Mouse (Mus musculus): ENCODE measurements around the gene Optn. TPM values are rescaled to one million over a fixed set of nuclear protein-coding genes. Genes with fewer than 3 reads are reported as not detected.

Optn gene
- polyA plus RNA-seq, 1 experiment from 2014 or later = 41.0 TPM

DNA sequence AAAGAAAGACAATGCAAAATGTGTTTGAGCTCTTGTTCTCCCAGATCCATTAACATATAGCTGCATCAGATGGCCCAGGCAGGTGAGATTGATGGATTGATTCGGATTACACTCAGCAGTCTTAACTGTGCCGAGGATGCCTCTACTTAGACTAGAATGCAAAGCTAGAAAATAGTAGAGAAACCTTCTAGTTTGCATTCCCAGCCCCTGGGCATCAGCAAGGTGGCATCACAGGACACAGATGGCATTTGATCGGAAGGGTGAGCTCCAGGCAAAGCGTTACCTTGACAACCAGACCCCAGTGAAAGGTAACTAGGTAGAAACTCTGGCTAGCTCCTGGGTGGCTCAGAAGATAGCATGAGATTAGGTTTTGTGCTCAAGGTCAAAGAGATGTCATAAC is 396 bp upstream of the Optn start:
- Histone ChIP-seq H3K36me3 (replicated peaks; ENCODE audit: insufficient read depth, low read length) (peaks cover 4% of the 10 kb centered on the region; the same call in 1 of the 2 replicates), H3K9me3 (ENCODE audit: low read length) (peaks cover 4% of the 10 kb centered on the region; the same call in 1 of the 2 replicates), H3K4me3 (ENCODE audit: low read depth, low read length) (peak overlapping the region; percentile 84), H3K4me1 (ENCODE audit: insufficient read depth) (peaks cover 21% of the 10 kb centered on the region), H3K27me3 (ENCODE audit: insufficient read depth, low read length) (no peaks in the 10 kb centered on the region), H3K9ac (replicated peaks) (no peak overlapping the region), H3K4me2 (ENCODE audit: low read depth, low read length) (peak overlapping the region; percentile 72), H3K27ac (ENCODE audit: low read depth) (peak overlapping the region; percentile 92; the same call in 1 of the 2 replicates)
- ATAC-seq = peak; percentile 2; the same call in 1 of the 2 replicates
- WGBS (ENCODE audit: insufficient replicate concordance) = 40% methylated on average over 4 of the region's 4 CpGs
- TF ChIP-seq EP300 (IDR thresholded peaks at IDR 0.05; ENCODE audit: low read depth) = no peak
- no peak for TF ChIP-seq CTCF (IDR thresholded peaks at IDR 0.05; ENCODE audit: low read depth)
- DNase-seq = no peak

- no peak for TF ChIP-seq CTCF (IDR thresholded peaks at IDR 0.05; ENCODE audit: low read depth)
- no peak for TF ChIP-seq EP300 (IDR thresholded peaks at IDR 0.05; ENCODE audit: low read depth)
- Histone ChIP-seq H3K9me3 (ENCODE audit: low read length) (no peaks in the 10 kb centered on the region), H3K9ac (replicated peaks) (peak overlapping the region; percentile 85), H3K36me3 (replicated peaks; ENCODE audit: insufficient read depth, low read length) (peaks cover 4% of the 10 kb centered on the region), H3K27me3 (ENCODE audit: insufficient read depth, low read length) (no peaks in the 10 kb centered on the region), H3K27ac (ENCODE audit: low read depth) (peak overlapping the region; percentile 92), H3K4me1 (ENCODE audit: insufficient read depth) (peaks cover 18% of the 10 kb centered on the region), H3K4me3 (ENCODE audit: low read depth, low read length) (peak overlapping the region; percentile 84), H3K4me2 (ENCODE audit: low read depth, low read length) (peak overlapping the region; percentile 72)
- ATAC-seq (peak; percentile 37), DNase-seq (peak; percentile 54)
- WGBS (ENCODE audit: insufficient replicate concordance) = 33% methylated on average over 16 of the region's 16 CpGs
Measured at GRCm38 (mm10) chr2:5062496-5063298, 1.2 kb downstream of the Optn start.

DNA sequence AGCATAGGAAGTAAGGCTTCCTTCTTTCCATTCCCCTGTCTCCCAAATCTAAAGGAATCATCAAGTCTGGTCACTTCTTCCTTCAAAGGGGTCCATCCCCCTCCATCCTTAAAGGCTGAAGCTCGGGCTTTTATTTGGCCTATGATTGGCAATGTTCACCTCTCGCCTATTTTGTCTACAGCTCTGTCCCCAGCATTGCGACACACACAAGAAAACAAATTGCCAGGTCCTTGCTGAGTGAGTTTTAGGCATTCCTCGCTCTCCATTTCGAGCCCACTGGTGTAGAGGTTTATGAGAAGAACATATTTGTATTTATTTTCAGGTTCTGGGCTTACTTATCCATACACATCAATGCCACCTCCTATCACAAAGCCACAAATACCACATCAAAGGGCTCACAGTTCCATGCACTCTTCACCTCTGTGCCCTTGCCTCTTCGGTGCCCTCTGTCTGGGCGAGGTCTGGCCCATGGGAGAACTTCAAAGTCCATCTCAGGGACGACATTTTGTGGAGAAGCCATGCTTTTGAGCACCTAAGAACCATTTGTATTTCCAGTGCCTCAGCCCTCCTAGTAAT is 2.6 kb downstream of the Optn start:
- Histone ChIP-seq H3K4me2 (ENCODE audit: low read depth, low read length) (peak overlapping the region; percentile 72), H3K9ac (replicated peaks) (0 out of 2 replicates have a peak overlapping the region, but pooled peaks have one; percentile 6), H3K9me3 (ENCODE audit: low read length) (no peaks in the 10 kb centered on the region), H3K4me1 (ENCODE audit: insufficient read depth) (peaks cover 15% of the 10 kb centered on the region), H3K27ac (ENCODE audit: low read depth) (peak overlapping the region; percentile 92), H3K27me3 (ENCODE audit: insufficient read depth, low read length) (no peaks in the 10 kb centered on the region), H3K36me3 (replicated peaks; ENCODE audit: insufficient read depth, low read length) (peaks cover 5% of the 10 kb centered on the region), H3K4me3 (ENCODE audit: low read depth, low read length) (no peak overlapping the region)
- WGBS (ENCODE audit: insufficient replicate concordance) = 55% methylated on average over 8 of the region's 8 CpGs
- no peak for TF ChIP-seq EP300 (IDR thresholded peaks at IDR 0.05; ENCODE audit: low read depth)
- no peak for TF ChIP-seq CTCF (IDR thresholded peaks at IDR 0.05; ENCODE audit: low read depth)
- peak; percentile 51 for ATAC-seq
- peak; percentile 33 for DNase-seq

DNA sequence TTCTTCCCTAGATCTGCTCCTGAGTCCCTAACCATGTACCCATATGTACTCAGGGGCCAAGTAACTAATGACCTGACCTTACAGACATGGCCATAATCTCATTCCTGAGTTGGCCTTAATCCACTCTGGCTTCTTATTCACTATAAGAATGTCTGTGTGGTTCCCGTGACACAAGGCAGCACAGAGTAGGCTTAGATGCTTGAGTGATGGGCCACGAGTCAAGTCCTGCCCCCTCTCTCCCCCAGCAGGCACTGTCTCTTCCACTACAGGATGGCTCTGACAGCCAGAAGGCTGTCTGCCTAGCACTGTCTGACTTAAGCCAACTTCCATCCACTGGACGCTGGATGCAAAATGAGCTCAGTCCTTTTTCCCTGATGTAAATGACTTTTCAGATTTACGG is 3.9 kb downstream of the Optn start:
- TF ChIP-seq EP300 (IDR thresholded peaks at IDR 0.05; ENCODE audit: low read depth) = no peak
- no peak for TF ChIP-seq CTCF (IDR thresholded peaks at IDR 0.05; ENCODE audit: low read depth)
- no peaks in the 10 kb centered on the region for H3K27me3 ChIP-seq (ENCODE audit: insufficient read depth, low read length)
- DNase-seq (no peak), ATAC-seq (no peak)
- H3K4me2 ChIP-seq (ENCODE audit: low read depth, low read length) = no peak overlapping the region
- H3K9ac ChIP-seq (replicated peaks) = no peak overlapping the region
- H3K27ac ChIP-seq (ENCODE audit: low read depth) = no peak overlapping the region
- H3K36me3 ChIP-seq (replicated peaks; ENCODE audit: insufficient read depth, low read length) = peaks cover 8% of the 10 kb centered on the region
- 92% methylated on average over 4 of the region's 4 CpGs for WGBS (ENCODE audit: insufficient replicate concordance)
- H3K9me3 ChIP-seq (ENCODE audit: low read length) = no peaks in the 10 kb centered on the region
- peaks cover 15% of the 10 kb centered on the region for H3K4me1 ChIP-seq (ENCODE audit: insufficient read depth)
- H3K4me3 ChIP-seq (ENCODE audit: low read depth, low read length) = no peak overlapping the region

GRCm38 (mm10) chr2:5058436-5058835 is 5.4 kb downstream of the Optn start:
- ATAC-seq = no peak

DNA sequence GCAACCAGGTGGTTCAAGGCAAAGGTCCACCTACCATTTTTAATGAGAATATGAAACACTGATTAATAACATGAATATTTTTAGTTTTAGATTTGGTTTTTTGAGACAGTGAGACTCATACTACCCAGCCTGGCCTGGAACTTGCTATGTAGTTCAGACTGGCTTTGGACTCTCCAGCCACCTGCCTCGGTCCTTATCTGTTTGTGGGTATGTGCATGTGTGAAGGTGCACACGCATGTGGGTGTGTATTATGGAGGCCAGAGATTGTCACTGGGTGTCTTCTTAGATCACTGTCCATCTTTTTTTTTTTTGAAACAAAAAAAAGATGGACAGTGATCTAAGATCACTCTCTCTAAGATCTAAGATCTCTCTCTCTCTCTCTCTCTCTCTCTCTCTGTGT is 13.3 kb downstream of the Optn start:
- Histone ChIP-seq H3K4me2 (ENCODE audit: low read depth, low read length) (no peak overlapping the region), H3K27ac (ENCODE audit: low read depth) (no peak overlapping the region), H3K4me3 (ENCODE audit: low read depth, low read length) (no peak overlapping the region), H3K4me1 (ENCODE audit: insufficient read depth) (no peaks in the 10 kb centered on the region), H3K9ac (replicated peaks) (no peak overlapping the region), H3K36me3 (replicated peaks; ENCODE audit: insufficient read depth, low read length) (peaks cover 54% of the 10 kb centered on the region), H3K9me3 (ENCODE audit: low read length) (no peaks in the 10 kb centered on the region), H3K27me3 (ENCODE audit: insufficient read depth, low read length) (no peaks in the 10 kb centered on the region)
- DNase-seq = no peak
- TF ChIP-seq EP300 (IDR thresholded peaks at IDR 0.05; ENCODE audit: low read depth) (no peak), CTCF (IDR thresholded peaks at IDR 0.05; ENCODE audit: low read depth) (no peak)
- WGBS (ENCODE audit: insufficient replicate concordance) = 61% methylated on average over 2 of the region's 2 CpGs
- no peak for ATAC-seq

More at GRCm38 (mm10) chr2:5058436-5058835, 5.4 kb downstream of the Optn start:
- Histone ChIP-seq H3K4me3 (ENCODE audit: low read depth, low read length) (no peak overlapping the region), H3K27me3 (ENCODE audit: insufficient read depth, low read length) (no peaks in the 10 kb centered on the region), H3K9ac (replicated peaks) (no peak overlapping the region), H3K9me3 (ENCODE audit: low read length) (no peaks in the 10 kb centered on the region), H3K4me2 (ENCODE audit: low read depth, low read length) (no peak overlapping the region), H3K36me3 (replicated peaks; ENCODE audit: insufficient read depth, low read length) (peaks cover 18% of the 10 kb centered on the region), H3K4me1 (ENCODE audit: insufficient read depth) (peaks cover 8% of the 10 kb centered on the region), H3K27ac (ENCODE audit: low read depth) (no peak overlapping the region)
- DNase-seq = no peak
- no peak for TF ChIP-seq CTCF (IDR thresholded peaks at IDR 0.05; ENCODE audit: low read depth)
- no peak for TF ChIP-seq EP300 (IDR thresholded peaks at IDR 0.05; ENCODE audit: low read depth)
- 85% methylated on average over 5 of the region's 5 CpGs for WGBS (ENCODE audit: insufficient replicate concordance)
